Mouse (Mus musculus): ENCODE measurements at regions not wholly inside any gene's neighbourhood (a gene's known extent, or its start where the extent isn't known, plus 50 kb on each side); places are given as distances from the start of the nearest gene placed in this dataset.

DNA sequence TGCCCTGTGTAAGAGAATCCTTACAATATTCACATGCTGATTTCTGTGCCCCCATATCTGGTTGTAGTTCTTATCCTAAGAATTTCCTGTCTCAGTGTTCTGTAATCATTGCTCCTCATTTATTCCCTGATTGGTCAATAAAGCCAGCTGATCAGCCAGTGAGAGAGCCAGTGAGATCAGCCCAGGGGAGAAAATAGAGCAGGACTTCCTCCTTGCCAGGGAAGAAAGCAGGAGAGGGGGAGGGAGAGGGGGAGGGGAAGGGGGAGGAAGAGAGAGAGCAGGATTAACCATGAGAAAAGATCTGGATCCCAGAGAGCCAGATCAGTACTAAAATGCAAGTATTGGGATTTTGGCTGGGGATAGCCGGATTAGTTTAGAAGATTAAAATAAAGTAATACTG, 57.2 kb upstream of the Igfbp3 start:
- ATAC-seq (ENCODE audit: low FRiP score): no peak
- DNase-seq (ENCODE audit: low spot score): no peak
- Histone ChIP-seq H3K4me2 (replicated peaks) (no peak overlapping the region), H3K4me1 (replicated peaks; ENCODE audit: control insufficient read depth, insufficient read depth, low read length) (no peaks in the 10 kb centered on the region), H3K27ac (no peak overlapping the region), H3K27me3 (ENCODE audit: control insufficient read depth, insufficient read depth, low read length) (no peaks in the 10 kb centered on the region), H3K9ac (no peak overlapping the region), H3K9me3 (ENCODE audit: control insufficient read depth, low read length) (no peaks in the 10 kb centered on the region), H3K4me3 (replicated peaks; ENCODE audit: low read length) (no peak overlapping the region), H3K36me3 (replicated peaks; ENCODE audit: control insufficient read depth, insufficient read depth) (no peaks in the 10 kb centered on the region)
- 89% methylated on average over 1 of the region's 1 CpGs for WGBS

DNA sequence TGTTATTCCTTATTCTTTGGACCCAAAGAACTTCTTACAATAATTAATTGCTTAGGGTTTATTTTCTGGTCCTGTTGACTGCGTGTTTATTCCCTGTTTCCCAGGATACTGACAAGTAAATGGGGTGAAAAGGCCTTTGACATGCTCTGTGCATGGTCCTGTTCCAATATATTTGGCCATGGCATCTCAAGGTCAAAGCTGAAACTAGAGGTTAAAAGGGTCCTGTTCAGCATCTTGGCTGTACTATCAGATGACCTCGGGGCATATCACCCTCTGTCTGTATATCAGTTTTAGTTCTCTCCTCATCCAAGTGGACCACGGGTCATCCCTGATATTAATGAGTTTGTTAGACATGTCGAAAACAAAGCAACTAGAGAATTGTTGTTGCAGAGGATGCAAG, 50.2 kb upstream of the Igfbp3 start:
- Histone ChIP-seq H3K36me3 (replicated peaks; ENCODE audit: control insufficient read depth, insufficient read depth) (no peaks in the 10 kb centered on the region), H3K4me1 (replicated peaks; ENCODE audit: control insufficient read depth, insufficient read depth, low read length) (no peaks in the 10 kb centered on the region), H3K27me3 (ENCODE audit: control insufficient read depth, insufficient read depth, low read length) (no peaks in the 10 kb centered on the region), H3K27ac (no peak overlapping the region), H3K4me3 (replicated peaks; ENCODE audit: low read length) (no peak overlapping the region), H3K4me2 (replicated peaks) (no peak overlapping the region), H3K9ac (no peak overlapping the region), H3K9me3 (ENCODE audit: control insufficient read depth, low read length) (no peaks in the 10 kb centered on the region)
- WGBS: 86% methylated on average over 4 of the region's 4 CpGs
- ATAC-seq (ENCODE audit: low FRiP score) (no peak), DNase-seq (ENCODE audit: low spot score) (no peak)

Measured in hindbrain, embryonic 14.5 days (tissue).